Mouse (Mus musculus): ENCODE results near the gene Tmem130.
A peak's percentile ranks its signal among the peaks of the same experiment; 100 is the strongest.

Tmem130 gene

GRCm38 (mm10) chr5:144733953-144734352, 27.7 kb downstream of the Tmem130 start:
- no peak for DNase-seq (ENCODE audit: low spot score in 2 of 2)

GRCm38 (mm10) chr5:144729216-144729615, 32.4 kb downstream of the Tmem130 start:
- no peak for DNase-seq (ENCODE audit: low spot score in 2 of 2)

- no peak for DNase-seq (ENCODE audit: low spot score in 2 of 2)
These were observed 33.4 kb downstream of the Tmem130 start for GRCm38 (mm10) chr5:144728237-144728636.

GRCm38 (mm10) chr5:144727119-144727518, 34.5 kb downstream of the Tmem130 start:
- peak; percentile 52 to 85 for DNase-seq (ENCODE audit: low spot score in 2 of 2)

GRCm38 (mm10) chr5:144725554-144725953, 36.1 kb downstream of the Tmem130 start:
- no peak for DNase-seq (ENCODE audit: low spot score in 2 of 2)

- no peak for DNase-seq (ENCODE audit: low spot score in 2 of 2)
These were observed 36.7 kb downstream of the Tmem130 start for GRCm38 (mm10) chr5:144724926-144725325.

- no peak for DNase-seq (ENCODE audit: low spot score in 2 of 2)
These were observed 41.3 kb downstream of the Tmem130 start for GRCm38 (mm10) chr5:144720281-144720680.

GRCm38 (mm10) chr5:144719781-144720180, 41.8 kb downstream of the Tmem130 start:
- DNase-seq (ENCODE audit: low spot score in 2 of 2): no peak

- no peak for DNase-seq (ENCODE audit: low spot score in 2 of 2)
These were observed 44.4 kb downstream of the Tmem130 start for GRCm38 (mm10) chr5:144717186-144717585.

GRCm38 (mm10) chr5:144713371-144713770, 48.2 kb downstream of the Tmem130 start:
- DNase-seq (ENCODE audit: low spot score in 2 of 2): no peak

GRCm38 (mm10) chr5:144707603-144708002, 54.0 kb downstream of the Tmem130 start:
- no peak for DNase-seq (ENCODE audit: low spot score in 2 of 2)

GRCm38 (mm10) chr5:144703464-144704368, 57.9 kb downstream of the Tmem130 start:
- no peak for DNase-seq (ENCODE audit: low spot score in 2 of 2)

GRCm38 (mm10) chr5:144695289-144696060, 66.1 kb downstream of the Tmem130 start:
- DNase-seq (ENCODE audit: low spot score in 2 of 2): no peak

GRCm38 (mm10) chr5:144694161-144694560, 67.5 kb downstream of the Tmem130 start:
- no peak for DNase-seq (ENCODE audit: low spot score in 2 of 2)

- no peak for DNase-seq (ENCODE audit: low spot score in 2 of 2)
These were observed 70.2 kb downstream of the Tmem130 start for GRCm38 (mm10) chr5:144691421-144691820.

- DNase-seq (ENCODE audit: low spot score in 2 of 2): no peak
These were observed 73.2 kb downstream of the Tmem130 start for GRCm38 (mm10) chr5:144688371-144688770.
